Comparison of ENCODE assay signal across 8 mouse cellular contexts in the genomic region with DNA sequence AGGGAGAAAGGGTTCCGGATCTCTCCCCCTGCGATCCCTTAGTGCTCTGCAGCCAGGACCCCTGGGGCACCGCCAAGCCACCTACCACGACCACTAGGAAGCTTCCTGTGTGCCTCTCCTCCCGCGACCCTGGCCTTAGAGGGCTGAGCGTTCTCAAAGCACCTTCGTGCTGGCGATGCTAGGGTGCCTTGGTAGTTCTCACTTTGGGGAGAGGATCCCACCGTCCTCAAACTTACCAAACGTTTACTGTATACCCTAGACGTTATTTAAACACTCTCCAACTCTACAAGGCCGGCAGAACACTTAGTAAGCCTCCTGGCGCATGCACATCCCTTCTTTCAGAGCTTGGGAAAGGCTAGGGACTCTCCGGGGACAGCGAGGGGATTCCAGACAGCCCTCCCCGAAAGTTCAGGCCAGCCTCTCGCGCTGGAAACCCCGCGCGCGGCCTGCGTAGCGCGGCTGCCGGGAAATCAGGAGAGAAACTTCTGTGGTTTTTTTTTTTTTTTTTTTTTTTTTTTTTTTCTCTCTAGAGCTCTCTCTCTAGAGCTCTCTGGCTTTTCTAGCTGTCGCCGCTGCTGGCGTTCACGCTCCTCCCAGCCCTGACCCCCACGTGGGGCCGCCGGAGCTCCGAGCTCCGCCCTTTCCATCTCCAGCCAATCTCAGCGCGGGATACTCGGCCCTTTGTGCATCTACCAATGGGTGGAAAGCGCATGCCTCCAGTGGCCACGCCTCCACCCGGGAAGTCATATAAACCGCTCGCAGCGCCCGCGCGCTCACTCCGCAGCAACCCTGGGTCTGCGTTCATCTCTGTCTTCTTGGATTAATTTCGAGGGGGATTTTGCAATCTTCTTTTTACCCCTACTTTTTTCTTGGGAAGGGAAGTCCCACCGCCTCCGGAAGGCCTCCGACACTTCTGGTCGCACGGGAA. TPM values are rescaled to one million over a fixed set of nuclear protein-coding genes. Genes with fewer than 3 reads are reported as not detected.
DNase-seq lines count a peak whose midpoint lies in the region; ATAC-seq lines count a peak whose summit lies in the region.

Gene Gadd45b (plus strand): TSS at position 775 of the 928 bp plus-strand sequence.

- peak; percentile 99 for DNase-seq in ZHBTc4 (ENCODE audit: low read depth, low spot score)
- DNase-seq in cerebellum, postnatal 4 days (ENCODE audit: low spot score in 2 of 2): peak; percentile 93 to 98
- peak; percentile 98 for DNase-seq in gastrocnemius, postnatal 10 days
- DNase-seq in induced T-regulatory cell, adult 2 months (ENCODE audit: low read depth): peak; percentile 99
- peak; percentile 95 to 99 for DNase-seq in left cerebral cortex, adult 9 months (ENCODE audit: low spot score in 2 of 2)
- peak; percentile 99 for DNase-seq in right cerebral cortex, postnatal 14 days
- peak; percentile 97 to 99 for DNase-seq in urinary bladder, postnatal 36 days (ENCODE audit: low spot score in 2 of 2)

- ATAC-seq in megakaryocyte progenitor cell, adult 5-6 weeks (replicated peaks; ENCODE audit: poor library complexity): peak; percentile 84

RNA-seq across cellular contexts. Expression of gene Gadd45b, which starts in this region (rescaled TPM):
- 10 to 100 TPM in 1 of 2 experiments, 1 to 10 TPM in 1; 9.0 to 15.9 TPM for total RNA-seq in gastrocnemius, postnatal 10 days (2021)
- total RNA-seq in megakaryocyte progenitor cell, adult 5-6 weeks (2015): 18.7 and 20.7 TPM in 2 replicates
- total RNA-seq in megakaryocyte progenitor cell, adult 5-6 weeks (2017): 17.6 and 17.9 TPM in 2 replicates

Comparison
In these comparisons a context has a peak if more than half of its experiments do, and no peak if none do; other contexts are left out.
1. Peak in every context shown above with its lines: DNase-seq and ATAC-seq.